Mouse (Mus musculus) left cerebral cortex, adult 18-20 months (tissue): Measurements from ENCODE around the gene Gltpd2. TPM values are rescaled to one million over a fixed set of nuclear protein-coding genes. Genes with fewer than 3 reads are reported as not detected.
"Not testable (repeated sequence)": the region's sequence is repeated elsewhere in the genome, so short reads cannot be mapped to it uniquely, and the experiment has no call there.

Experiments
- DNase-seq, 2 experiments: peaks; one replicate each; pipeline ENCODE4 v3.0.0; 2021 to 2022; ENCODE audit warnings: low spot score in 2 of 2, mixed read lengths in 1 of 2
- total RNA-seq, 2 experiments: library from RNA; stranded (reverse); gene quantifications; 2 replicates each; pipeline ENCODE4 v1.2.3; 2021

Gene Gltpd2
- total RNA-seq, 2 experiments from 2014 or later = not detected

DNA sequence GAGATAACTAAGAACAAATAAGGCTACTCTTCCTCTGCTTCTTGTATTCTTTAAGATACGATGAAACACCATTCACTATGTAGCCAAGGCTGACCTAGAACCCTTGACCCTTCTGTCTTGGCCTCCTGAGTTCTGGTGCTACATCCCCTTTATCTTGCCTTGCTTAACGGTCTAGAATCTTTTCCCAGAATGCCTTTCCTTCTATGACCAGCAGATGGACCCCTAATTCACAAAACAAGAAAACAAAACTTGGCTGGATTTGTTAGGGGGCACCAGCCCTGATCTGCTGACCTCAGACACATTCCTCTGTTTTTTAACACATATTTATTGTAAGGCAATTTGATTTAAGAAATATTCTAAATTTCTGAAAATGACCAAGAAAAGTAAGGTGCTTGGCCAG lies 2.6 kb upstream of the Gltpd2 start:
- DNase-seq = peak in 1 of 2 experiments; percentile 15

DNA sequence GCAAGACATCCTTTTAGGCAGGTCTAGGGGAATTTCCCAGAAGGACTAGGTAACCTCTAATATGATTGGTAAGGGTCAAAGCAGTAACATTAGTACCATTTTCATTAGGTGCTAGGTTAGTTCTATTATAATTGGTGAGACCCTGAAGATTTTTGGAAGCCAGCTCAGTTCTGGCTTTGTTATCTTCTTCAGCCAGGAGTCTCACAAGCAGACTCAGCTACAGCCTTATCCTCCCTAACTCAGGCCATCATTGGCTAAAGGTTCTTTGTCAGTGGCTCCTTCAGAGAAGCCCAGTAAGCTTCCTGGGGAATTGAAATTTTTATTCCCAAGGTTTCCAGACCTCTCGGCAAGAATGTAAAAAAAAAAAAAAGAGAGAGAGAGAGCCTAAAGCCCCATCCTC lies 560 bp upstream of the Gltpd2 start:
- no peak for DNase-seq

DNA sequence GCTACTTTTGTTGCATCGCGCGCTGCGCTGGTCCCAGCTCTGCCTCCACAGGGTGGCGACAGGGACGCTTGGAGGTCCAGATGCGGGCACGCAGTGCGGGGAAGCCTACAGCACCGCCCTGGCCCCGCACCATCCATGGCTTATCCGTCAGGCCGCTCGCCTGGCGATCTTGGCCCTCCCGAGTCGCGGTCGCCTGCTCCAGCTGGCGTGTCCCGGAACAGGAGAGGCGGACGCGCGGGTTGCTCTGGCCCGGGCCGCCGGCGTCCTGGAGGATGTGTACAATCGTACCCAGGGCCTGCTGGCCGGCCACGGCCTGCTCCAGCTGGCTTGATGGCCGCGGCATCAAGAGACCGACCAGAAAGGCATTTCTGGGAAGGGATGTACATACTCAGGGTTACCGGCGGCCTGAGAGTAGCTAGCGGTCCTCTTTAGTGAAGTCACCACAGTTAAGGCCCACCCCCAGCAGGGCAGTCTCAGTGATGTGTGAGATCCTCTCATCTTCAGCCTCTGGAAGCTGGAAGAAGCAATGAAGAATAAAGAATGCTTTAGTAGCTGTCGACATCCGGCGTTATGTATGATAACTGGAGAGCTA lies 1.3 kb downstream of the Gltpd2 start:
- no peak for DNase-seq

DNA sequence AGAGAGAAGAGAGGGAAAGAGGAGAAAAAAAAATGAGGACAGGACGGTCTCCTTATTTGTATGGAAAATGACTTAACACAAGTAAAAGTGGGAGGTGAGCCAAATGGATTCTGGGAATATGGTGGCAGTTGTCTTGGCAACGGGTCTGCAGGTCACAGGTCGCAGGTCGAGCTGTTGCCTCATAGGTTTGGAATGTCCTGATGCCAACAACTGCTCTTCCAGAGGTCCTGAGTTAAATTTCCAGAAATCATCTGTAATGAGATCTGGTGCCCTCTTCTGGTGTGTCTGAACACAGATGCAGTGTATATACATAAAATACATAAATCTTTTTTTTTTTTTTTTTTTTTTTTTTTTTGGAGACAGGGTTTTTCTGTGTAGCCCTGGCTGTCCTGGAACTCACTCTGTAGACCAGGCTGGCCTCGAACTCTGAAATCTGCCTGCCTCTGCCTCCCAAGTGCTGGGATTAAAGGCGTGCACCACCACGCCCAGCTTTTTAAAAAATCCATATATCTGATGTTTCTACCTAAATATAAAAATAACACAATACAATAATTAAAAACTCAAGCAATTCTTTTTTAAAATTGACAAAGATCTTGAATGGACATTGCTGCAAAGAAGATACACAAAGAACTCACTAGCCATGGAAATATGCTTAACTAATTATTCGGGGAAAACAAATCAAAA lies 4.5 kb downstream of the Gltpd2 start:
- not testable (repeated sequence) for DNase-seq

DNA sequence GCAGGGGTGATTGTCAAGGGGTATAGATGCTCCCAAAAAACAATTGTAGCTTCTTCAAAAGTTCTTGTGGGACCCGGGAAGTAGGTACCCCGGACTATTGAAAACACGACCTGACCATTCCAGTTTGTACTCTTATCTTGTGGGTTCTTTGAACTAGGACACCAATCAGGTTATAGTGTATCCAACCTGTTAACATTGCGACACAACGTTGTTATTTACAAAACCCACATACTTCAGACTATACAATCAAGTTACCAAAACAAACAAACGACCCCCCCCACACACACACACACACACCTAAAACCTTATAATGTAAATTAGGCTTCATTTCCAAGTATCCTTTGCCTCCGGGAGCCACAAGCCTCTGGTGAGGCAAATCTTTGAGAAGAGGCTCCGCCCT lies 5.8 kb downstream of the Gltpd2 start:
- no peak for DNase-seq

DNA sequence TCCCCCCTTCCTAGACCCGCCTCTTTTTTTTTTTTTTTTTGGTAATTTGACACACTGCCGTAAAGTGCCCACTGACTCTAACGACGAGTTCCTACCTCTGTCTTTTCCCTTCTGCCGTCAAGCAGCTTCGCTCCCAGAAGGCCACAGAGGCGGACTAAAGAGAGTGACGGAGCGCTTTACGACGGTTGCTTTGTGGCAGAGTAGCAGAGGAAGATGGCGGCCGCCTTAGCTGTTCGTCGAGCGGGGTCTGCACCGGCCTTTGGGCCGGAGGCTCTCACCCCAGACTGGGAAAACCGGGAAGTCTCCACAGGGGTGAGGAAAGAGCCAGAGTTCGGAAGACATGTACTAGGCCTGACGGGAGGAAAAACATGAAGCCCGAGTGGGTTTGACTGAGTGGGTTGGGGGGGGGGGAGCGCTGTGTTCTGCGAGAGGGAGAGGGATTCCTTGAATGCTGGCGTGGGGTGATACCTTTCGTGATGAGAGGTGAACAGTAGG lies 6.2 kb downstream of the Gltpd2 start, which contains the start of gene Psmb6:
Psmb6 (plus strand) TSS at position 184 of the 495 bp plus-strand sequence.
- DNase-seq = peak; percentile 92

DNA sequence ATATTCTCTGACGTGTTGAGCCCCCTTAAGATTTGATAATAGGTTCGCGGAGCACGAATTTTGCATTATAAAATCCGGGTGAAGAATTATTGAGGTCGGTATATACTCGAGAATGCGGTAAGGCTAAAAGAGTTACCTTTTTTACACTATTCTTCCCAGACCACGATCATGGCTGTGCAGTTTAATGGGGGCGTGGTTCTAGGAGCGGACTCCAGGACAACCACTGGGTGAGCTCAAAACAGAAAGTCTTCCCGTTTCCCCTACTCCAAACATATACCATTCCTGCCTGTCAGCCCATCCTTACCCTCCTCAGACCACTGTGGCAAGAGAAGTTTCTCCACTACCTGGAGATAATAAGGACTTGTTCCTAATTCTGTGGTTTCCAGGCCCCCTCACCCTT lies 6.7 kb downstream of the Gltpd2 start:
- no peak for DNase-seq

DNA sequence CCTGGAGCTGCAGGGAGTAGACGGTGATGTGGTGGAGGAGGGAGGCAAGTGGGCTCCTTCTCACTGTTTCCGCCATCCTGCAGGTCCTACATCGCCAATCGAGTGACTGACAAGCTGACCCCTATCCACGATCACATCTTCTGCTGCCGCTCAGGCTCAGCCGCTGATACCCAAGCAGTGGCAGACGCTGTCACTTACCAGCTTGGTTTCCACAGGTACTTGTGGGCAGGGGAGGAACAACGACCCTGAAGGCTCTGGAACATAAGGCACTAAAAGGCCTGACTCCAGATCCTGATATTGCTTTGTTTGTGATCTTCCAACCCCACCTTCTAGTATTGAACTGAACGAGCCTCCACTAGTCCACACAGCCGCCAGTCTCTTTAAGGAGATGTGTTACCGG lies 7.2 kb downstream of the Gltpd2 start:
- no peak for DNase-seq

DNA sequence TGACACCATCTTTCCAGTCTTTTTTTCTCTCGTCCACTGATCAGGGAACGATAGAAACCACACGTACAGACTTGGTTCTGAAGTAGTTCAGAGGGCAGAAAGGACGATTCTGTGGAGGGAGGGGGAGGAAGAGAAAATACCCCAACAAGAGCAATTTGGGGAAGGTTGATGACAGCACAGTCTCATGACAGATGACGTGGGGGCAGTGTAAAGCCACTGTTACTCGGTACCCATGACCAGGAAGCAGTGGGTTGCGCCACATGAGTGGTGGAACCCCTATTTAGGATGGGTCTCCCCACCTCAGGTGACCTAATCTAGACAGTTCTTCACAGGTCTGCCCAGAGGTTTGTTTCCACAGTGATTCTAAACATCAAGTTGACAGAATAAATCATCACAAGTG lies 9.6 kb downstream of the Gltpd2 start:
- no peak for DNase-seq

DNA sequence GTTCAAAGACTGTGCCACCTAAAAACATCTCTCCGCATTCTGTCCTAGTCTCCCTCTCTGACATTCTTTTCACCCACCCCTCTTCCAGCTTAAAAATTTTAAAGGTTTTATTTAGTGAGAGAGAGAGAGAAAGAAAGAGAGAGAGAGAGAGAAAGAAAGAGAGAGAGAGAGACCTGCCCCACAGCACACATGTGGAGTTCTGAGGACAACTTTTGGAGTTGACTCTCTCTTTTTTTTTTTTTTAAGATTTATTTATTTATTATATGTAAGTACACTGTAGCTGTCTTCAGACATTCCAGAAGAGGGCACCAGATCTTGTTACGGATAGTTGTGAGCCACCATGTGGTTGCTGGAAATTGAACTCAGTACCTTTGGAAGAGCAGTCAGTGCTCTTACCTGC lies 12.1 kb downstream of the Gltpd2 start:
- DNase-seq = not testable (repeated sequence)

DNA sequence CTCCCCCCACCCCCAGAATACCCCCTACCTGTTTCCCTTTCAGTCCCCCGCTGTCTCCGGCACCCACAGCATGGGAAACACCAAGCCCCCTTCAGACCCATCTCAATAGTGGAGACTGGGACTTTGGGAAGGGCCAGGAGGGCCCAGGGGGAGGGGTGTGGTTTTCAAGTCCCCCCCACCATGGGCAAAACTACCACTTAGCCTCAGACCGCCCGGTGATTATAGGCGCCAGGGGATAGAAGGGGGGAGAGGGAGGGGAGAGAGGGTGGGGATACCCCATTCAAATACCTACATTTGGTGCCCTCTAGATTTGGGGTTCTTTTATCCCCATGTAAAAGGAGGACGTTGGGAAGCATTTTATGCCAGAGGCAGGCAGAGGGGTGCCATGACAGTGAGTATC lies 13.8 kb downstream of the Gltpd2 start, which contains the start of gene Gm40193:
Gm40193 (minus strand) TSS at position 101 of the 400 bp plus-strand sequence.
- no peak for DNase-seq

DNA sequence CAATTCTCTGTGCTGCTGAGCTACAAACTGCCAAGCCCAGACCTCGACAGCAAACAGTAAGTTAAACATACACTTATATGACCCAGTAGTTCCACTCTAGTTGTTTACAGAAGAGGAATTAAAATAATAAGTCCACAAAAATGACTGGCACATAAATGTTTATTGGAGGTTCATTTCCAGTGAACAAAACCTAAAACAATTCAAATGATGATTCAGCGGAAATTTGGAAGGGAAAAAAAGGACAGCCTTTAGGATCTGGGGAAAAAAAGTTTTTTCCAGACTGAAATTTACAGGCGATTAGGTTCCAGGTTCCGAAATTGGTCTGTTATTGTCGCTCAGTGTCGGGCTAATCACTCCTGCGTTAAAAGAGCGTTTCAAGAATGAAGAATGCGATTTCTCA lies 20.4 kb downstream of the Gltpd2 start:
- DNase-seq = no peak

DNA sequence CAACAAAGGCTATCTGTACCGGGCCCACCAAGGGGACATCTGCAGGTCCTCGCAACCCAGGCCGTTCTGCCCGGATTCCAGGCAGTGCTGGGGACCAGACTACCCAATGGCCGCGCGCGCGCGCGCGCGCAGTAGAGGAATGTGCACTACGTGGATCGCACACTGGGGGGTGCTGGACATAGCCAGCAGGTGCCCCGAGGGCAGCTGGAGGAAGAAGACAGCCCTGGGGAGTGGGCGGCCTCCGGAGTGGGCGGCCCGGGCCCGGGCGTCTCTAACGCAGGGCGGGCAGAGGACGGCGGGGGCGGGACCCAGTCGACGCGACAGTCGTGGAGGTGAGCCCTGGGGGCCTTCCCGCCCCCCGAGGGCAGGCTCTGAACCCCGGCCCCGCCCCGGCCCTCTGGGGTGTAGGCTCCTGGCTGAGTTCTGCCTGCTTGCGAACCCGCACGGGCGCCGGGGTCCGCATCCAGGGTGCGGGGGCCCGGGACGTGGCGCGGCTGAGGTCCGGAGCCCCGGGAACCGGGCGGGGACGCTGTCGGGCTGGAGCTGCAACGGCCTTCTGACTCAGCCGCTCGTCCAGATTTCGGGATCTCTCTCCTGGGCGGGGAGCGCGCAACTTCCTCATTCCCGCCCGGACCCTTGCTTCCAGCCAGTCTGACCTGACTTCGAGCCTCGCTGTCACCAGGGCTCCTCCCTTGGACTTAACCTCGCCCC lies 21.0 kb downstream of the Gltpd2 start, which contains the start of gene Pld2:
Pld2 (plus strand) TSS at position 188 of the 711 bp plus-strand sequence.
- peak; percentile 71 to 79 for DNase-seq

DNA sequence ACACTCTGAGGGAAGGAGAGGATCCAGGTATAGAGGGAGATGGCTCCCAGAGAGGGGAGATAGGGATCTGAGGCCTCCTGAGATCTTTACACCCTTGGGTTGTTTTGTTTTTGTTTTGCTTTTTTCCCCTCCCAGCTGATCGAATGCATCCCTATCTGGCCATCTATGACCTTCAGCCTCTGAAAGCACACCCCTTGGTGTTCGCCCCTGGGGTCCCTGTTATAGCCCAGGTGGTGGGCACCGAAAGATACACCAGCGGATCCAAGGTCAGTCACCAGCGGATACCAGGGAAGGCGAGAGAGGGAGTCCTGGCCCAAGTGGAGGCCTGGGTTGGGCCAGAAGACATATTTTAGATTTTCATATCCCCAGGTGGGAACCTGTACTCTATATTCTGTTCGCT lies 21.9 kb downstream of the Gltpd2 start:
- no peak for DNase-seq

DNA sequence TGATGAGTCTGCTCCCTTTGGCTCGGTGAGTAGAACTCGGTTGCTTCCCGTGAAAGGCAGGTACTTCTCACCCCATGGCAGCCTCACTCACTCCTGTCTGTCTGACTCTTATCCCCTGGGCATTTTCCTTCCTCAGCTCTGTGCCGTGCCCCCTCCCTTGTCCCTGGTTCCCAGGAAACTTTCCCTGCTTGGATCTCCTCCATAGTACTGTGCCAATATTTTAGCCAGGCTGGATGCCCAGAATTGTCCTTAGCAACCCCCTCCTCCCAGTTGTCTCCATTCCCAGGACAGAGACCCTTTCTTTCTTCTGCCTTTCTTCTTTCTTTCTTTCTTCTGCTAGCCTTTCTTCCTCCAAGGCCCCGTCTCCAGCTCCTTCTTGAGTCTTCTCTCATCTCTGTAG lies 22.4 kb downstream of the Gltpd2 start:
- no peak for DNase-seq

DNA sequence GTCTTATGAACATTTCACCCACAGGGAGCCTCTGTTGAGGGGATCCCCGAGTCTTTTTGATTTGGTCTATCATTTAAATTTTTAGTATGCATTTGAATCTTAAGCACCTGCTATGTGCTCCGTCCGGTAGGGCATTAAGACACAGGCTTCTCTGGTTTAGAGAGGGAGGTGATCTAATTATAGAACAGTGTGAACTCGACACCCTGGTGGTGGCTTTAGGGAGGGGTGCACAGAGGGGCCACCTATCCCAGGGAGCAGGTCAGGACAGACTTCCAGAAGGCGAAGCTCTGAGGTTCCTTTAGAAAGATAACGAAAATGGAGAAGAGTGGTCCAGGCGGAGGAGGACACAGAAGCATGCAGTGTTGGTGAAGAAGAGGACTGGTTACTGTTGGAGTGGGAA lies 25.5 kb downstream of the Gltpd2 start:
- no peak for DNase-seq

DNA sequence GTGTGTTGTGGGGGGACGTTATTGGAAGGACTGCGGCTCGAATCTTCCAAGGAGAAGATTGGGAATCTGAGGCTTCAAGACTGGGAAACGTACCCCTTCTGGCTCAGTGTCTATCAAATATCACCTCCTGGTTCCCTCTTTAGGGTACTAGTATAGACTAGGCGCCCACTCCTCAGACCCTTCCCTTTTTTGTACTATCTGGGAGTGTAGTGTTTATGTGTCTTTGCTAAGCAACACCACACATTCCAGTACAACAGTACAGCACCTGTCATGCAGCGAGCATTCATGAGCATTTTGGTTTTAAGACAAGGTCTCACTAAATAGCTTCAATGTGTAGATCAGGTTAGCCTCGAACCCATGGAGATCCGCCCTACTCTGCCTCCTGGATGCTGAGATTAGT lies 32.5 kb downstream of the Gltpd2 start:
- DNase-seq = no peak

DNA sequence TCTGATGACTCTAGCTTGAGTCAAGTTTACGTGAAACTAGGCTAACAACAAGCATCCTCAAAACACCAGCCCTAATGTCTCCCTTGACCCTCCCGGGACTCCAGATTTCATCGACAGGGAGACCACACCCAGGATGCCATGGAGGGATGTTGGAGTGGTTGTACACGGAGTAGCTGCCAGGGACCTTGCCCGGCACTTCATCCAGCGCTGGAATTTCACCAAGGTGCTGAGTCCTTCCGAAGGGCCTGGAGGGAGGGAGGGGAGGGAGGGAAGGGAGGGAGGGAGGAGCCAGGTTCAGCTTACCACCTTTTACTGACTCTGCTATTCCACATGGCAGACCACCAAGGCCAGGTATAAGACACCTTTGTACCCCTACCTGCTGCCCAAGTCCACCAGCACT lies 34.9 kb downstream of the Gltpd2 start:
- no peak for DNase-seq

DNA sequence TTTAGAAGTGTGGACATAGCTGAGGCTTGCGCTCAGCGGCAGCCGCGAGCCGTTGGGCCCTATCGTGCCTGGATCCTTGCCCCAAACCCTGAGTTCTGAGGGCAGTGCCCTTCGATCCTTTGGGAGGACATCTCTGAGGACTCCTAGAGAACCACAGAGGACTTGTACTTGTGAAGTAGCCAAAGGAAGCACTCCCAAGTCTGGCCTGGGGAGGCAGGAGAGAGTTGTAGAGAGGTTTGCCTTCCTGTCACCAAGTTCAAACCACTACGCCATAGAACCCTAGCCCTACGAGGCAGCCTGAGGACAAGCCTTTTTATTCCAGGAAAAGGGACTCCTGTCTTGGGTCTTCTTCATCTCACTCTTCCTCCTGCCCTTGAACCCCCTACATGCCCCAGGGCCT lies 38.5 kb downstream of the Gltpd2 start:
- DNase-seq = no peak

DNA sequence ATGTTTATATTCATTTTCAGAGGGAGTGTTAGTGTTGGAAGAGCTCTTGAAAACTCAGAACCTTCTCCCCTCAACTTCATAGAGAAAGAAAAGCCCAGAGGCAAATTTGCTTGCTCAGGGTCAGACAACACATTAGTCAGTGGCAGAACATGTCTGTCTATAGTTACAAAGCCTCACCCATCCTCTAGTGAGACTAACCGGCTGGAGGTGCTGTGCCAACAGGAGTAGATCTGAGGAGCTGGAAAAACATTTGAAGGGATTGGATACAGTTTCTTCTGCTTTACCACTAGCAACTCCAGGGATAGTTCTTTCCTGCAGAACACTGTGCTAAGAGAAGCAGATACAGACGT lies 42.9 kb downstream of the Gltpd2 start:
- no peak for DNase-seq

DNA sequence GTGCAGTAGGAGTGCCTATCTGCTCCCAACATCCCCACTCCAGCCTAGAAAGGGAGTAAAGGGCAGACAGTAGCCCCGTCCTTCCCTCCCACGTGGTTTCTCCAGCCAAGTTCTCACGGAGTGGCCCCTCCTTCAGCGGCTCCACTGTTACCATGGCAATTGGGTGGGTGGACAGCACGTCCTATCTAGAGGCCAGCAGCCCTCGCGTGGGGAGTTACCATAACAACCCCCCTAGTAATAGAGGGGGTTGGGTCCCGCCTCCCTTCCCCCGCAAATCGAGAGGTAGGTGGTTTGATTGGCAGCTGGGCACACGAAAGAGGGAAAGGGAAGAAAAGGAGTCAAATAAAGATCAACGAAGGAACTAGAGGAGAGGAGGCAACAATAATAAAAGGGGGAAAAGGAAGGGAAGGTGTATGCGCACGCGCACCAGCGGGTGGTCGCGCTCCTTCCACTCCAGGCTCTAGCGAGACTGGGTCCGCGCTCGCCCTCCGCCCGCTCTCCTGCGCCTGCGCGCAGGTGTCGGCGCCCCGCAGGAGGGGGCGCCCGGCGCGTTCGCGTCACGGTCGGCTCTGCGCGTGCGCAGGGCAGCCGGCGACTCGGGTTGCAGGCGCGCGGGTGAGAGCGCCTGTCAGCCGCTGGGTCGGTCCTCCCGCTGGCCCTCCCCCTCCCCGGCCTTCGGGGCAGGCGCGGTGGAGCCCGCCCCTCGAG lies 43.4 kb downstream of the Gltpd2 start, which contains the start of gene Mink1:
Mink1 (plus strand) TSS at position 595 of the 708 bp plus-strand sequence.
- peak; percentile 82 to 90 for DNase-seq
